Mouse (Mus musculus) adrenal gland, postnatal 36 days (tissue): Measurements from ENCODE around the gene Ppm1n. TPM values are rescaled to one million over a fixed set of nuclear protein-coding genes. Genes with fewer than 3 reads are reported as not detected.

Experiments used
- total RNA-seq, 2 experiments: library from RNA; stranded (reverse); gene quantifications; 2 replicates each; pipeline ENCODE4 v1.2.3; 2021

Ppm1n gene
- total RNA-seq, 2 experiments from 2014 or later = not detected

Other genes starting within 250 kb of the Ppm1n start
- not detected for gene Rsph6a, start 225.4 kb downstream of the Ppm1n start, total RNA-seq
- 10 to 100 TPM; 53.8 to 57.1 TPM for gene Dmwd, start 203.8 kb downstream of the Ppm1n start, total RNA-seq
- 100 to 1,000 TPM in 1 of 2 experiments, 10 to 100 TPM in 1; 81.5 to 110 TPM for gene Dmpk, start 196.2 kb downstream of the Ppm1n start, total RNA-seq
- 10 to 100 TPM; 14.0 to 15.6 TPM for gene Six5, start 185.5 kb downstream of the Ppm1n start, total RNA-seq
- gene Gm4969, start 161.7 kb downstream of the Ppm1n start, total RNA-seq = not detected
- 10 to 100 TPM; 11.5 to 13.1 TPM for gene Fbxo46, start 160.2 kb downstream of the Ppm1n start, total RNA-seq
- gene Qpctl, start 130.8 kb downstream of the Ppm1n start, total RNA-seq = 10 to 100 TPM; 17.4 to 18.8 TPM
- 100 to 1,000 TPM in 1 of 2 experiments, 10 to 100 TPM in 1; 96.5 to 105 TPM for gene Snrpd2, start 130.3 kb downstream of the Ppm1n start, total RNA-seq
- under 1 TPM; 0.40 to 0.56 TPM for gene Gipr, start 113.9 kb downstream of the Ppm1n start, total RNA-seq
- 10 to 100 TPM; 45.2 to 65.2 TPM for gene Eml2, start 103.6 kb downstream of the Ppm1n start, total RNA-seq
- 10 to 100 TPM in 1 of 2 experiments, 1 to 10 TPM in 1; 5.9 to 12.9 TPM for gene Gpr4, start 67.5 kb downstream of the Ppm1n start, total RNA-seq
- gene Opa3, start 51.7 kb downstream of the Ppm1n start, total RNA-seq = 10 to 100 TPM; 31.7 to 37.4 TPM
- 10 to 100 TPM; 45.4 to 55.0 TPM for gene Vasp, start 8.2 kb downstream of the Ppm1n start, total RNA-seq
- gene Rtn2, start 2.6 kb upstream of the Ppm1n start, total RNA-seq = 1 to 10 TPM; 4.6 to 5.1 TPM
- 10 to 100 TPM; 11.2 to 23.6 TPM for gene Fosb, start 30.0 kb upstream of the Ppm1n start, total RNA-seq
- 10 to 100 TPM; 33.0 to 38.8 TPM for gene Ercc1, start 64.7 kb upstream of the Ppm1n start, total RNA-seq
- gene Cd3eap, start 79.4 kb upstream of the Ppm1n start, total RNA-seq = 10 to 100 TPM; 11.3 to 12.8 TPM
- gene Ppp1r13l, start 79.7 kb upstream of the Ppm1n start, total RNA-seq = 1 to 10 TPM; 5.8 to 8.9 TPM
- 10 to 100 TPM; 29.7 to 32.8 TPM for gene Ercc2, start 101.9 kb upstream of the Ppm1n start, total RNA-seq
- 1 to 10 TPM in 1 of 2 experiments, under 1 TPM in 1; 0.89 to 2.2 TPM for gene Klc3, start 124.0 kb upstream of the Ppm1n start, total RNA-seq
- under 1 TPM in 1 of 2 experiments, not detected in 1; 0.66 TPM for gene Ckm, start 124.7 kb upstream of the Ppm1n start, total RNA-seq
- gene Mark4, start 178.8 kb upstream of the Ppm1n start, total RNA-seq = 10 to 100 TPM; 46.5 to 50.3 TPM
- 10 to 100 TPM; 41.1 to 49.6 TPM for gene Exoc3l2, start 183.3 kb upstream of the Ppm1n start, total RNA-seq
- 10 to 100 TPM in 1 of 2 experiments, 1 to 10 TPM in 1; 8.7 to 12.1 TPM for gene Bloc1s3, start 228.3 kb upstream of the Ppm1n start, total RNA-seq
- gene Trappc6a, start 228.3 kb upstream of the Ppm1n start, total RNA-seq = 10 to 100 TPM; 73.1 to 91.1 TPM
- gene Nkpd1, start 237.8 kb upstream of the Ppm1n start, total RNA-seq = under 1 TPM in 1 of 2 experiments, not detected in 1; 0.17 TPM